Mouse (Mus musculus) CD4-positive helper T cell, adult 2 months (primary cell): ENCODE results near the gene Serpinb6a.

Source experiments
- DNase-seq: peaks from one replicate; pipeline ENCODE4 v3.0.0-alpha.2; 2012; ENCODE audit warnings: low read depth, missing footprints, low spot score

The Serpinb6a gene

DNA sequence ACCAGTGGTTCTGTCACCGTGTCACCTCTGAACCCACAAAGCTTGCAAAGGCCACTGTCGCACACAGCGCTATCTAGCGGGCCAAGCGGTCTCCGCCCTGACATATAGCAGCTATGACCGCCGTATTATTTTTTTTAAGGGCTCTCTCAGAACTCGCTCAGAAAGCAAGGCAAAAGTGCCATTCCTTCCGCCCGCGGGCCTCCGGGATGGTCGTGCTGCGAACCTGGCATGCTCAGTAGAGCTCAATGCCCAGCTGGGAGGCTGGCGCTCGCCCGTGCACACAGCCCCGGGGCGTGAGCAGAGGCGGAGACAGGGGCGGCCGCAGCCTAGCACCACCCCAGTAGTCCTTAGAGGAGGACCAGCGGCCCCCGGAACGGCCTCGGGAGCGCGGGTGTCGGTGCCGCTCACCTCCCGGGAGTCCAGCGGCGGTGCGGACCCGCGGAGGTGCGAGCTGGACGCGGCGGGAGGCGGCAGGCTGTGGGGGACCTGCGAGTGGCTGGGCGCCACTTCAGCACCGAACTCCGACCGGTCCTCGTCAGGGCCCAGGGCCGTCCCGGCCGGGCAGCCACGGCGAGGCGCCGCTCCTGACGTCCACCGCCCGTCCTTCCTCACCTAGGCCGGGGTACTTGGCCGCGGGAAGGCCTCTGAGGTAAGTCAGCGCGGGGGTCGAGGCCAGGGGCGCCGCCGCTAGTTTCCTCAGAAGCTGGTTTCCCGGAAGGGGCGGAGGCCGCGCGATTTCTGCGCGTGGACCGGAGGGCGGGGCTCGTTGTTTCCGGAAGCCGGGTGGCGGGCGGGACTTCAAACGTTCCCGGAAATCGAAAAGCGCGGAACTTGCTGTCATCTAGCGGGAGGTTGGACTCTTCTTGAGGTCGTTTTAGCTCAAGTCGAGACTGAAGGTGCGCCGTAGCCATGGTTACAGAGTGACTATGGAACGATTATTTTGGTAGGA, at the start of gene Serpinb6a, which contains the start of gene Ripk1:
Gene Serpinb6a, minus strand, starts transcription at position 737 of the 949 bp plus-strand sequence.
Gene Ripk1, plus strand, starts transcription at position 306 of the 949 bp plus-strand sequence.
- DNase-seq = peak; percentile 95

DNA sequence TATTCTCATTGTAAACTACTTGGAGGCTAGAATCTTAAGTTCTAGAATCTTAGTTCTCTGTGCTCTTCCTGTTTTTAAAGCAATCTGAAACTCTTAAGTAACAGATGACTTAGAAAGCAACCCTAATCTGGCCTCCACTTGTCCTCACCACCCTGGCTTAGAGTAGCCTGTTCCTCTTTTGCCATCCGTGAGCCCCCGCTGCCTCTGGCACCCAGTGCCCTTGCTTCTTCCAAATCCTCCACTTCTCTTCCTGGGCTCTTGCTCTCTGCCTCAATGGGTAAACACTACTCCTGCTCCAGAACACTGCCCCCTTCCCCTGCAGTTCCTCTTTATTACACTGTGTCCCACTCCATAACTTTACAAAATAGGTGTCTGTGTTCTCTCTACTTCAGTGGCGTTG, 49.1 kb upstream of the Serpinb6a start:
- no peak for DNase-seq

DNA sequence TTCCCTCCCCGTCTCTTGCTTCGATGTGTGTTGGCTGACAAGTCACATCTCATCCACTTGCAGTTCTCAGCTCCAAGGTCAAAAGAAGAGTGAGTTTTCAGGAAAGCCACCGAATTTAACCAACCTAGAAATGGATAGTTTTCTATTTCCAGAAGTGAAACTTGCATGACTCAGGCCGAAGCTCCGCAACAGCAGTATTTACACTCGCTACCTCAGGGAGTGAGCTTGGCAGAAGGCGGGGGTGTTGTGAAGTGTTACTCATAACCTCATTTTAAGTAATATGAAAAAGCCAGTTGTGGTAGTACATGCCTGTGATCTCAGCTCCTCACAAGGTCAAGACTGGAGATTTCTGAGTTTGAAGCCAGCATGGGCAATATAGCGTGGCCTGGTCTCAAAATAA, 47.9 kb upstream of the Serpinb6a start:
- DNase-seq = no peak

DNA sequence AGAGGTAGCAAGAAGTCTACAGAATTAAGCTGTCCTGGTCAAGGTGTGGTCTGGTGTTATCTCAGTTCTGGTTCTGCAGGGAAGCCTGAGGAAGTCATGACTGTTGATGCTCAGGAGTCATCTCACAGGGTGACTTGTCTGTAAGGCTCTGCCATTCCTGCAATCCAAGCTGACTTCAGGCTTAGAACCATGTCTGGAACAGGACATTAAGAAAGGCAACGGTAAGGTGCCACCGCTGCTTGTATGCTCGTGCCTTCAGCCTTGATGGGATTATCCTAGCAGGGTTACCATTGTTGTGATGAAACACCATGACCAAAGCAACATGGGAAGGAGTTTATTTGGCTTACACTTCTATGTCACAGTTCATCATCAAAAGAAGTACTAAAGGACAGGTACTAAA, 44.9 kb upstream of the Serpinb6a start:
- DNase-seq = no peak

DNA sequence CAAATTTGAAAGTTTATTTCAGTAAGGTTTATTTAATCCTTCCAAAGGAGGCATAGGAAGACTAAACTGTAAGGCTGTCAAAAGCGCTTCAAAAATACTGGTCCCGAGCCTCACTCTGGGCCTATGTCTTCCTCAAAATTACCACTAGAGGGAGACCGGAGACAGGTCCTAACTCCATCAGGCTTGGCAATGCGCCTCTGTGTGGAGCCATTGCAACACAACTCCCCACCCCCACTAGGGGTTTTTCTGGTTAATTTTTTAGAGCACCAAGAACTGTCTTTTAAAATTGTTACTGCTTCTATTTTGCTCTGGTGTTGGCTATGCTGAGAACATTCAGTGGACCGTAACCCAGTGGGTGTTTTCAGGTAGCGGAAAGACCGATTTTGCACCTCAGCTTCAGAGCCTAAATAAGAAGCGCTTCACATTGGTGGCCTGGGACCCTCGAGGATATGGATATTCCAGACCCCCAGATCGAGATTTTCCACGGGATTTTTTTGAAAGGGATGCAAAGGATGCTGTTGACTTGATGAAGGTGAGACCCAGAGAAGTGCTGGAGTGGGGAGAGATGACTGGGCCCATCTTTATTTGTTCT, 43.9 kb upstream of the Serpinb6a start:
- peak; percentile 78 for DNase-seq

DNA sequence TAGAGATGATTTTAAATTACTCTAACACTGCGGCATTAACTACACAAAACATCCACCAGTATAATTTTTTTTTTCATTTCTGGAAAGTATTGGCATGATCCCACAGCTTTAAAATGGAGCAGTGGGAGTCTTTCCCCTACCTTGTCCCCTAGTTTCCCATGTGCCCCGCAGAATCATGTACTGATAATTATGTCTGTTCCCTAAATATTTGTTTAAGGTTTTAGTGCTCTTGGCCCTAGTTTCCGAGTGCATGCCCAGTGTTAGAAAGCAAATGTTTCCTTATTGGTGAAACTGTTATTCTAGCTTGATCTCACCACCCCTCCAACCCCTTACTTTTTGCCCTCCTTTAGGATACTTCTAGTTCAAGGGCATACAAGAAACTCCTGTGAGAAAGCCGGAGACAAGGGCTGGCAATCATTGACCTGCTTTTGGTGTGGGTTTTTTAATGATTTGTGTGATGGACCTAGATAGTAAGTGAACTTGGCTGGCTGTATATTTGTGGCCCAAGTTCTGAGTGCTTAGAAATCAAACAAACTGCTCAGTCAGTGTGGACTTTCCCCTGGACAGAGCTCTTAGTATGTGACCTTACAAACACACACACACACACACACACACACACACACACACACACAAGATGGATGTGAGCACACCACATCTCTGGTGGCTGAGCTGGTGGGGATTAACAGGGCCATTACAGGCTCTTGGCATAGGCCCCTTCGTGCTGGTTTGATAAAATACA, 43.1 kb upstream of the Serpinb6a start:
- DNase-seq = no peak

DNA sequence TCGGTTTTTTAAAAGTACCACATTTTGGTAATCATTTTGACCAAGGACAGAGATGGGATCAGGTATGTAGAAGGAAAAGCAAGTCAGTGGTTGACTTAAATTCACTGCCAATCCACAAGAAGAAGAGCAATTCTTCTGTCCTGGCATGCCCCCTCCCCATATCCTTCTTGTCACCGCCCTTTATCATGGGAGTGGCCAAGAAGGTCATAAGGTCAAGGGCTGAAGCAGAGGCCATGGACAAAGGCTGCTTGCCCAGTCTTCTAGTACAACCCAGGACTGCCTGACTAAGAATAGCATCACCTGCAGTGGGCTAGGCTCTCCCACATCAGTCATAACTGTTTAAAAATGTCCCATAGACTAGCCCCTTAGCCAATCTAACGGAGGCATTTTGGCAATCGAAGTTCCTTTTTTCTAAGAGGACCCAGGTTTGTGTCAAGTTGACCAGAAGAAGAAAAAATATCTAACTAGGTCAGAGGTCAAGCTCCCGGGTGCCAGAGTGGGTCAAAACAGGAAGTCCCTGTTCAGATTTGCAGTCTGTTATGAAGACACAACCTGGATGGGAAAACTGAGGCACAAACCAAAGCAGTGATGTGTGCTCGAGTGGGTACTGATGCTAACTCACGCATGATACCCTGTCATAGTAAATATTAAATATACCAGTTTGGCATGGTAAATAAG, 41.3 kb upstream of the Serpinb6a start:
- no peak for DNase-seq

DNA sequence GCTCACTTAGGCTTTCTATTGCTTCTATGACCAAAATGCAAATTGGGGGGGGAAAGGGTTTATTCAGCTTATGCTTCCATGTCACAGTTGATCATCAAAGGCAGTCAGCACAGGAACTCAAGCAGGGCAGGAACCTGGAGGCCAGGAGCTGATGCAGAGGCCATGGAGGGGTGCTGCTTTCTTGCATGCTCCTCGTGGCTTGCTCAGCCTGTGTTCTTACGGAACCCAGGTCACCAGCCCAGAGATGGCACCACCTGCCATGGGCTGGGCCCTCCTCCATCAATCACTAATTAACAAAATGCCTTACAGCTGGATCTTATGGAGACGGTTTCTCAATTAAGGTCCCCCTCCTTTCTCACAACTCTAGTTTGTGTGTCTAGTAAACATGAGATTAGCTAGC, 37.5 kb upstream of the Serpinb6a start:
- DNase-seq = no peak

DNA sequence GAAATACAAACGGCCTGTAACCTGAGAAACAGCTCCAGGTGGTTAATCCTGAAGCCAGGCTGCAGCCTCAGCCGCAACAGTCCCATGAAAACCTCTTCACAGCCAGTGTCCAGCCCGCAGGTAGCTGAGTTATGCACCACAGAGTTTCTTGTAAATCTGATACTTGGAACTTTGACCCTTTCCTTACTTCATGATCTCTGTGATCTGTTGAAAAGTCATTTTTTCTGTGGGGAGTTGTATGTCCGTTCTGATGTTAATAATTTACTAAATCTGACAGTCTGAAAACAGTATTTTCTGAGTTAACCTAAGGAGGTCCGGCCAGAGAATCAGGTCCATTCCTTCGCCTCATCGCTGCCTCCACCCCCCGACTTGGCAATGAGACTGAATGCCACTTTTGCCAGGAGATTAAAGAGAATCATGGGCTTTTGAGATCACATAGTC, 36.3 kb upstream of the Serpinb6a start:
- DNase-seq = no peak

DNA sequence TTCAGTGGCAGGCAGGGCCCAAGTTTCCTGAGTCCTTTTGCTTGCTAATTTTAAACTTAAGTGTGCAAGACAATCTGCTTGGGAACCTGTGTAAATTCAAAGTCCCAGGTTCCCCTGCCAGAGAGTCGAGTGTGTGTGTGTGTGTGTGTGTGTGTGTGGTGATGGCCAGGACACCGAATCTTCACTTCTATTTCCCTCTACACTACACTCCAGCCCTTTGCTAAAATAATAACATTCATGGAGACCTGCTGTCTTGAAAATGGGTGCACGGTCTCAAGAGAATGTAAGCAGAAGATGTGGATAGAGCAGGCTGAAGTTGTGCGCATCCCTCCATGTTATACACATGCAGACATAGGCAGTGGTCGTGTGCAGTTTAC, 35.5 kb upstream of the Serpinb6a start:
- peak; percentile 24 for DNase-seq

DNA sequence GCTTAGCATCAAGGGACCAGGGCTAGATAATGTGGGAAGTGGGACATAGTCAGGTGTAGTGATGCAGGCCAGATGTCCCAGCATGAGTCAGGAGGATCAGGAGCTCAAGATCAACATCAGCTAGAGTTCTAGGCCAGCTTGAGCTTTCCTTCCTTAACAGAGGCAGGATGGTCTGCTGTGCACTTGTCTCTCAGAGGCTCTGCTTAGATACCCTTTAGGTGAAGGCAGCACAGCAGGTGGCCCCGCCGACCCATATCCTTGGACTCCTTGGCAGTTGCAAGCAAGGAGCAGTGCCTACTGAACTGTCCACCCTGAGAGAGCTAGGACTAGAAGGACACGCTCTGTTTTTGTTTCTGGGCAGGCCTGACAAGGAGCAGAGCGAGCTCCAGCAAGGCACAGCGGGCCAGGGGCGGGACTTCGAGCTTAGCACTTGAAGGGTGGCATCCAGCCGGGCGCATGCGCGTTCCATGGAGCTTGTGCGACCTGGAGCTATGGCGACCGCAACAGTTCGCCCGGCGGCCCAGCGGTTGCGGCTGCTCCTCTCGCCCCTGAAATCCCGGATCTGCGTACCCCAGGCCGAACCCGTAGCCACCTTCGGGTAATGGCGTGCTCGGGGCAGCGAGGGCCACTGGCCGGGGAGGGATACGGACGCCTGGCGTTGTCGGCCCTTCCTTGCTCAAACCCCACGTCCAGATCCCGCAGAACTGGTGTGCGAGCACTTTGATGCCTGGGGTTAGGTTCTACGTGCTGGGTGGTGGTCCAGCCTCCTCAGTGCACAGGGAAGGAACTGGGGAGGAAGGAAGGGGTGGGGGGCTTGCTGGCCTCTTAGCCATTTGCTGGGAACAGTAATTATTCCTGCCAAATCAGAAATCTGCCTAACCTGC, 34.8 kb upstream of the Serpinb6a start, which contains the start of gene Bphl:
Gene Bphl, plus strand, starts transcription at position 426 of the 884 bp plus-strand sequence.
- peak; percentile 91 for DNase-seq

DNA sequence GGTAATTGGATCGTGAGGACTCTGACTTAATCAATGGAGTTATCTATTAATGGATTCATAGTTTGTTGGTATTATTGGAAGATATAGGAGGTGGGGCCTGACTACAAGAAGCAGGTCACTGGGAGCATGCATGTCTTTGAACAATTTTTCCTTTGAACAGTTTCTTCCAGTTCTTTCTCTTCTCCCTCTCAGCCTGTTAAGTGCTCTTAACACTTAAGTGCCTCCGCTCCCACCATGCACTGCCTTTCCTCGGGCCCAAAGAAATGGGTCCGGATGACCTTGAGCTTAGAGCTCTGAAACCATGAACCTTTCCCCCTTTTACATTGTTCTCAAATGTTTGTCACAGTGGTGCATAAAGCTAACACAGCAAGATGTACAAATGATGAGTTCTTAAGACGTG, 34.1 kb upstream of the Serpinb6a start:
- no peak for DNase-seq

DNA sequence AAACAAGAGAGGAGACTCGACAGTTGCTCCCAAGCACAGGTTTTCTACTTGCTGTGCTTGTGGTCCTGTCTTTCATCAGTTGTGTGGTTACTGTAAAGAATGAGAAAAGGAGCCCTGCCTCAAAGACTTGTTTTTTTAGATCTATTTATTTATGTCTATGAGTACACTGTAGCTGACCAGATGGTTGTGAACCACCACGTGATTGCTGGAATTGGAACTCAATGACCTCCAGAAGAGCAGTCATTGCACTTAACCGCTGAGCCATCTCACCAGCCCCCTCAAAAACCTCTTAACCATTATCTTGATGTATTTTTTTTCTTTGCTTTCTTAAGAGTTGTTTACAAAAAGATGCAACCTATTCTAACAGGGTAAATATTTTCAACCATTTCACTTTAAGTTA, 32.8 kb upstream of the Serpinb6a start:
- DNase-seq = no peak

DNA sequence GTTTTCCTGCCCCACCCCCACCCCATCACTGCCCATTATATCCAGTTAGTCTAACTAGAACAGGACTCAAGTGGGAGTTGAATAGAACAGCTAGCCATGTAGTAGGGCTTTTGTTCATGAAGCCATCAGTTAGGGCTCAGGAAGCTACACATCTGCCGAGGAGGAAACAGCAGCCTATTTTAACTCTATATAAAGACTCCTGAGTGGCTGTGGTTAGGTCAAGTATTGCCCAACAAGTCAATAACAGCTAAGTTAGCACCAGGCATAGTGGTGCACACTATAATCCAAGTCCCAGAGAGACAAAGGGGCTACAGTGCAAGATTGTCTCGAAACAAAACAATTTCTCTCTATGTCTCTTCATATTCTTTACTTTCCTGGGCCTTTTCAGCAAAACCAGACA, 29.4 kb upstream of the Serpinb6a start:
- DNase-seq = no peak

DNA sequence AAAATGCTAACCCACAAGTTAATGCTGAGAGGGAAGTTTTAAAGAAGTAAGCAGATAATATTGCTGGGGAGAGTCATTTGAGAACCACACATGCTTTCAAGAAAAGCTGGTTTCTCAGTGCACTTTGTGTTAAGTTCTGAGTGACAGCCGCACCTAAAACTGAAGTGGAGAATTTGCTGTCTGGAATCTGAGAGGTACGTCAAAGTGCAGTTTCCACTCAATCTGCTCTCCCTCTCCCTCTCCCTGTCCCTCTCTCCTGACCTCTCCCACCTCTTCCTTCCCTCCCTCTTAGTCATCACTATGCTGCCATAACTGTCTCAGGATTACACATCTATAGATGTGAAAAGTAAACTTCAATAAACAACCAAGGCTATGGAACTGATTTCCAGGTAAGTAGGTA, 19.4 kb upstream of the Serpinb6a start:
- no peak for DNase-seq

DNA sequence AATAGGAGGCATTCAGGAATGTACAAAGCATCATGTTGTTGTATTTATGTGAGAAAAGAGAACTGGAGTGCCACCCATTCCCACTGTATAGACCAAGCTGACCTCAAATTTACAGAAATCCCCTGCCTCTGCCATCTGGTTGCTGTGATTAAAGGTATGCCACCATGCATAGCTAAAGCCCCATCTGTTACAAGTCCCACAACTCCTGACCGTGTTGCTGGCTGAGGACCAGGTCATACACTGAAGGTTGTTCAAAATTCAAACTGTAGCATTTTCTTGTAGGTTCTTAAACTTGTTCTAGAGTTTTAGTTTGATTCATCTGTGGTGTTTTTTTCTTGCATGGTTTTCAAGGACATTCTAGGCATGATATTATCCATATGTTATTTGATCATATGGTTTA, 15.9 kb upstream of the Serpinb6a start:
- DNase-seq = no peak

DNA sequence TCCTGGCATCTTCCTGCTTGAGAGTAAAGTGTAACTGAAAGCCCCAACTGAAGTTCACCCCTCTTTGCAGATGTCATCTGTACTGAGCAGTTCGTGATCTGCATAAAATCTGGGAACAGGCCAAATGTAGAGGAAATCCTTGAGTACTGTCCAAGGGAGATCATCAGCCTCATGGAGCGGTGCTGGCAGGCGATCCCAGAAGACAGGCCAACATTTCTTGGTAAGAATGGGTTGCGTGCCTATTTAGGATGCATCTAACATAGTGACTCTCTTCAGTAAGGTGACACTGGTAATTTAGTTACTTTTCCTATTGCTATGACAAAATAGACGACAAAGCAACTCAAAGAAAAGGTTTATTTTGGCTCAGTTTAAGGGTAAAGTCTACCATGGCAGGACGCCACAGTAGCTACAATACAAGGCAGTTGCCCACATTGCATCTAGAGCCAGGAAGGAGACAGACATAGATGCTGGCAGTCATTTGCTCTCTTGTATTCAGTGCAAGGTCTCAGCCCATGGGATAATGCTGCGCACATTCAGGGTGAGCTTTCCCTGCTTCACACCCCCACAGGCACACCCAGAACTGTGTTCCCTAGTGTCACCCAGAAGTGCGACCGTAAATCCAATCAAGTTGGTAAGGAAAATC, 14.5 kb upstream of the Serpinb6a start:
- no peak for DNase-seq

DNA sequence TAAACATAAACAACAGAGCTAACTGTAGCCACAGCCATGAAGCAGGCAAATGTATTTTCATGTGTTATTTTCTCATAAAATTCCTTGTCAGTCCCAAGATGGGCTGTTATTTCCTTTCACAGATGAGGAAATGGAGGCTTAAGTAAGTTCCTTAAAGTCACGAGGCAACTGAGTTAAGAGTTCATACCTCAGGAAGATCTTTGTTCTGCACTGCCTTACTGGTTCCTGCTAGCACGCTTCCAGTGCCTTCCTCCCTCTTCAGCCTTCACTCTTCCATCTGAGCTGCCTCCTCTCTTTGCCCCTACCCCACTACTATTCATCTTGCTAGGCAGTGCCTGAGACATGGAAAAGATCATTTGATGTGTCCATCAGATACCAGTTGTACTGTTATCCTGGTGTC, 4.6 kb upstream of the Serpinb6a start:
- DNase-seq = no peak

DNA sequence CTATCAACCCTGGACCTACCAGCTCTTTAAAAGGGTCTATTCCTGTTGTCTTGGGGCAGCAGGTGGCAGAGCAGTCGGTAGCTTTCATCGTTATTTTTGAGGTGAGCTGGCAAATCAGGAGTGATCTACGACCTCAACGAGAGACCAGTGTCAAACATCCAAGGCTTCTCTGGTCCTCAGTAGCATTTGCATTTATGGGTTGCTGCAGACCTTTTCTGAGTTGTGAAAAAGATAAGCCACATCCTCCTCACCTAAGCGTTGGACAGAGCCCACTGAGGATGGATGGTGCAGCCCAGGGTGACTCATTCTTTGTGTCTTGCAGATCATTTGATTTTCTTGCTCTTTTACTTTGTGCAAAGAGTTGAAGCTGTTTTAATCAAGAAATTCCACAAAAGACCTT, 464 bp upstream of the Serpinb6a start:
- no peak for DNase-seq

DNA sequence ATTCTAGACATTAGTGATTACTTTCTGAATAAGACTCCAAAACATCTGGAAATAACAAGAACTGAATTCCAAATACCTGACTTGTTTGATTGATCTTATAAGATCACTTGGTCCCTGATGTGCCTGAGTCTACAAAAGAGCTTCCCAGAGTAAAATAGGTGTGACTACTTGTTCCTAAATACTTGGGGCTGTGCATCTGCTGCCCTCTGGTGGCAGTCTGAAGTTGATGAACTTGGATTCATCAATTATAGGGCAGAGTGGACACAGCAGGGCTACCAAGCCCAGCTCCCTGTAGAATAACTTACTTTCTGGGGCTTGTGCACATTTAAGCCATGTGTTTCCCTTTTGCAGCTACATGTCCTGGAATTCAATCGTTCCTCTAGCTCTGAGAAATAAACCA, 7.4 kb downstream of the Serpinb6a start:
- peak; percentile 75 for DNase-seq
